Comparison of ENCODE assay signal across 10 mouse cellular contexts in genomic region chr1:157079384-157080025, GRCm38 (mm10). TPM values are rescaled to one million over a fixed set of nuclear protein-coding genes. Genes with fewer than 3 reads are reported as not detected.
DNase-seq lines count a peak whose midpoint lies in the region; ATAC-seq and TF ChIP-seq lines count a peak whose summit lies in the region.
"Had no signal": no experiment of that assay in that cellular context is flagged by ENCODE, and none has a peak within 500 bp of the region (broad histone marks: within the 10 kb centered on the region; RNA-seq: fewer than 3 reads in every experiment).

No protein-coding gene starts in this region.

- peak; percentile 79 for TF ChIP-seq CTCF in lung, embryonic 14.5 days (IDR thresholded peaks at IDR 0.05; ENCODE audit: low read depth)

- H3K36me3 ChIP-seq in lung, embryonic 14.5 days (ENCODE audit: insufficient read depth): no peaks in the 10 kb centered on the region
- H3K36me3 ChIP-seq in stomach, embryonic 14.5 days (ENCODE audit: control insufficient read depth, insufficient read depth, low read length): no peaks in the 10 kb centered on the region

- WGBS in lung, embryonic 14.5 days: 37% methylated on average over 11 of the region's 11 CpGs
- 44% methylated on average over 11 of the region's 11 CpGs for WGBS in stomach, embryonic 14.5 days

- ATAC-seq in lung, embryonic 14.5 days (ENCODE audit: insufficient read depth): peak; percentile 7; the same call in 1 of the 2 replicates
- peak; percentile 29 for ATAC-seq in stomach, embryonic 14.5 days (ENCODE audit: insufficient number of reproducible peaks, insufficient read depth, low FRiP score, low read depth)
- ATAC-seq in erythroblast, adult 5-6 weeks (replicated peaks; ENCODE audit: low FRiP score, poor library complexity, severe bottlenecking): no peak

- H3K9ac ChIP-seq in lung, embryonic 14.5 days: no peak overlapping the region
- no peak overlapping the region for H3K9ac ChIP-seq in stomach, embryonic 14.5 days (replicated peaks; ENCODE audit: low read depth, low read length)

- H3K4me3 ChIP-seq in lung, embryonic 14.5 days (ENCODE audit: low read depth, low read length): no peak overlapping the region
- H3K4me3 ChIP-seq in stomach, embryonic 14.5 days (ENCODE audit: low read depth, low read length): no peak overlapping the region

- H3K4me1 ChIP-seq in lung, embryonic 14.5 days (ENCODE audit: insufficient read depth): no peaks in the 10 kb centered on the region
- no peaks in the 10 kb centered on the region for H3K4me1 ChIP-seq in stomach, embryonic 14.5 days (ENCODE audit: control insufficient read depth, insufficient read depth, low read length)

- no peak overlapping the region for H3K4me2 ChIP-seq in lung, embryonic 14.5 days
- no peak overlapping the region for H3K4me2 ChIP-seq in stomach, embryonic 14.5 days (replicated peaks; ENCODE audit: low read depth, low read length)

- no peaks in the 10 kb centered on the region for H3K27me3 ChIP-seq in lung, embryonic 14.5 days (ENCODE audit: insufficient read depth, low read length)
- H3K27me3 ChIP-seq in stomach, embryonic 14.5 days (ENCODE audit: control insufficient read depth, insufficient read depth, low read length): no peaks in the 10 kb centered on the region

- no peaks in the 10 kb centered on the region for H3K9me3 ChIP-seq in lung, embryonic 14.5 days (ENCODE audit: low read depth, low read length)
- no peaks in the 10 kb centered on the region for H3K9me3 ChIP-seq in stomach, embryonic 14.5 days (ENCODE audit: control insufficient read depth, low read depth, low read length)

- peak; percentile 33 to 51 for DNase-seq in kidney, adult 8-10 months
- no peak for DNase-seq in kidney, adult 11 months
- peak; percentile 91 for DNase-seq in ES-CJ7 (ENCODE audit: low read depth, low spot score)
- peak; percentile 65 for DNase-seq in brain, adult 2 months (ENCODE audit: low read depth, low spot score)
- DNase-seq in heart, postnatal 4 days: peak; percentile 73
- peak; percentile 80 for DNase-seq in lung, embryonic 14.5 days

- no peak overlapping the region for H3K27ac ChIP-seq in lung, embryonic 14.5 days (ENCODE audit: low read depth)
- no peak overlapping the region; the same call in 1 of the 2 replicates for H3K27ac ChIP-seq in stomach, embryonic 14.5 days (ENCODE audit: low read length)

RNA-seq across cellular contexts. Expression of gene Tex35, which starts 29.0 kb away (rescaled TPM):
- under 1 TPM; 0.43 to 0.79 TPM for total RNA-seq in heart, postnatal 4 days (2021)
- not detected in 2 replicates for polyA plus RNA-seq in lung, embryonic 14.5 days (2014; fragmentation: Nextera tagmentation; extraction: Ambion mirVana)
- not detected in 2 replicates for polyA plus RNA-seq in stomach, embryonic 14.5 days (2014; fragmentation: Nextera tagmentation; extraction: Ambion mirVana)
- not detected in 2 replicates for total RNA-seq in erythroblast, adult 5-6 weeks (2015; ENCODE audit: low replicate concordance)
- not detected in 2 replicates for total RNA-seq in erythroblast, adult 5-6 weeks (2017; ENCODE audit: low replicate concordance)
- total RNA-seq: gastrocnemius, postnatal 36 days had no signal
- polyA plus RNA-seq: neural tube, embryonic 14.5 days had no signal
